Comparison of ENCODE assay signal across 13 mouse cellular contexts in the genomic region with DNA sequence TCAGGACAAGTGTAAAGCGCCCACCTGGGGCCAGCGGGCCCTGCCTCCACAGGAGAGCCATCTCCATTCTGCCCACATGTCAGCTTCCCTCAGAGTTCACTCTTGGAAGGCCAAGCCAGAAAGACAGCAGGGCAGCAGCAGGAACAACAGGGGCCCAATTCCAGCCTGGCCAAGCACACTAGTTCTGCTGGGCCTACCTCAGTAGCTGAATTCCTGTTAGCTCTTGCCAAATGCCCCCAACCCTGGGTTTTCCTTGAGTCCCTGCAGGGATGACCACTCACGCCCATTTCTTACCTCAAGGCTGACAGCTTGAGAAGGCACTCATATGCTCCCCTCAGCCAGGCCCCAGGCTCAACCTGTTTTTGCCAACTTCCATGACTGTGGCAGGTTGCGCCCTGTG. TPM values are rescaled to one million over a fixed set of nuclear protein-coding genes. Genes with fewer than 3 reads are reported as not detected.
DNase-seq lines count a peak whose midpoint lies in the region; ATAC-seq and TF ChIP-seq lines count a peak whose summit lies in the region.
"Had no signal": no experiment of that assay in that cellular context is flagged by ENCODE, and none has a peak within 500 bp of the region (broad histone marks: within the 10 kb centered on the region; RNA-seq: fewer than 3 reads in every experiment).

No protein-coding gene starts in this region.

- no peaks in the 10 kb centered on the region for H3K27me3 ChIP-seq in hindbrain, embryonic 16.5 days (replicated peaks; ENCODE audit: control insufficient read depth, insufficient read depth, low read length)
- H3K27me3 ChIP-seq in hindbrain, embryonic 12.5 days = peaks cover 14% of the 10 kb centered on the region; the same call in 1 of the 2 replicates
- no peaks in the 10 kb centered on the region for H3K27me3 ChIP-seq in lung, embryonic 16.5 days (ENCODE audit: control insufficient read depth, insufficient read depth, low read depth, low read length)
- no peaks in the 10 kb centered on the region for H3K27me3 ChIP-seq in stomach, embryonic 16.5 days (ENCODE audit: control insufficient read depth, insufficient read depth, low read length)
- H3K27me3 ChIP-seq: stomach, embryonic 15.5 days had no signal

- H3K27ac ChIP-seq in gastrocnemius, adult 2 months = peak overlapping the region; percentile 63
- no peak overlapping the region for H3K27ac ChIP-seq in hindbrain, embryonic 16.5 days (ENCODE audit: low read depth, low read length)
- no peak overlapping the region for H3K27ac ChIP-seq in hindbrain, embryonic 12.5 days
- 0 out of 2 replicates have a peak overlapping the region, but pooled peaks have one; percentile 15 for H3K27ac ChIP-seq in lung, embryonic 16.5 days (ENCODE audit: low read length)
- H3K27ac ChIP-seq in stomach, embryonic 16.5 days (ENCODE audit: low read length) = peak overlapping the region; percentile 64; the same call in 1 of the 2 replicates
- H3K27ac ChIP-seq: midbrain, embryonic 12.5 days had no signal

- H3K4me1 ChIP-seq in hindbrain, embryonic 16.5 days (ENCODE audit: control insufficient read depth, insufficient read depth, low read depth, low read length) = peaks cover 36% of the 10 kb centered on the region
- H3K4me1 ChIP-seq in hindbrain, embryonic 12.5 days = peaks cover 60% of the 10 kb centered on the region
- peaks cover 66% of the 10 kb centered on the region for H3K4me1 ChIP-seq in lung, embryonic 16.5 days (replicated peaks; ENCODE audit: control insufficient read depth, insufficient read depth, low read length)
- peaks cover 57% of the 10 kb centered on the region for H3K4me1 ChIP-seq in stomach, embryonic 16.5 days (ENCODE audit: control insufficient read depth, insufficient read depth, low read length)

- WGBS in hindbrain, embryonic 16.5 days = 74% methylated on average over 4 of the region's 4 CpGs
- WGBS in hindbrain, embryonic 12.5 days = 73% methylated on average over 4 of the region's 4 CpGs
- WGBS in lung, embryonic 16.5 days = 92% methylated on average over 4 of the region's 4 CpGs
- WGBS in stomach, embryonic 16.5 days = 91% methylated on average over 4 of the region's 4 CpGs

- H3K4me2 ChIP-seq in hindbrain, embryonic 16.5 days (ENCODE audit: low read length) = no peak overlapping the region
- H3K4me2 ChIP-seq in hindbrain, embryonic 12.5 days (replicated peaks) = no peak overlapping the region
- no peak overlapping the region for H3K4me2 ChIP-seq in lung, embryonic 16.5 days (ENCODE audit: low read depth, low read length)
- H3K4me2 ChIP-seq in stomach, embryonic 16.5 days (ENCODE audit: low read depth, low read length) = no peak overlapping the region
- H3K4me2 ChIP-seq: liver, embryonic 12.5 days; midbrain, embryonic 12.5 days; stomach, embryonic 15.5 days had no signal

- no peaks in the 10 kb centered on the region for H3K9me3 ChIP-seq in hindbrain, embryonic 16.5 days (ENCODE audit: control insufficient read depth, low read length)
- no peaks in the 10 kb centered on the region for H3K9me3 ChIP-seq in hindbrain, embryonic 12.5 days (replicated peaks)
- H3K9me3 ChIP-seq in lung, embryonic 16.5 days (ENCODE audit: control insufficient read depth, low read length) = no peaks in the 10 kb centered on the region
- no peaks in the 10 kb centered on the region for H3K9me3 ChIP-seq in stomach, embryonic 16.5 days (replicated peaks; ENCODE audit: control insufficient read depth, low read length)
- H3K9me3 ChIP-seq: liver, embryonic 12.5 days; midbrain, embryonic 12.5 days; stomach, embryonic 15.5 days had no signal

- TF ChIP-seq CTCF in gastrocnemius, adult 2 months (IDR thresholded peaks at IDR 0.05) = no peak

- H3K4me3 ChIP-seq in gastrocnemius, adult 2 months = no peak overlapping the region
- no peak overlapping the region for H3K4me3 ChIP-seq in hindbrain, embryonic 16.5 days (ENCODE audit: low read length)
- no peak overlapping the region for H3K4me3 ChIP-seq in hindbrain, embryonic 12.5 days
- H3K4me3 ChIP-seq in lung, embryonic 16.5 days (ENCODE audit: low read length) = no peak overlapping the region
- H3K4me3 ChIP-seq in stomach, embryonic 16.5 days (replicated peaks; ENCODE audit: low read length) = no peak overlapping the region
- H3K4me3 ChIP-seq: liver, embryonic 12.5 days; midbrain, embryonic 12.5 days; stomach, embryonic 15.5 days had no signal

- DNase-seq in gastrocnemius, adult 2 months = no peak
- no peak for DNase-seq in gastrocnemius, postnatal 4 days (ENCODE audit: low spot score in 2 of 2)
- DNase-seq in lung, postnatal 10 days = no peak
- DNase-seq in left cerebral cortex, adult 9 months (ENCODE audit: low spot score in 2 of 2) = no peak
- DNase-seq: thymus, postnatal 4 days had no signal

- ATAC-seq in hindbrain, embryonic 16.5 days = peak; percentile 12; the same call in 1 of the 2 replicates
- no peak for ATAC-seq in hindbrain, embryonic 12.5 days (ENCODE audit: low FRiP score)
- no peak for ATAC-seq in lung, embryonic 16.5 days (ENCODE audit: low read depth)
- no peak for ATAC-seq in stomach, embryonic 16.5 days (ENCODE audit: insufficient read depth, low FRiP score)
- ATAC-seq: CD4-positive, CD25-positive, alpha-beta regulatory T cell, adult 4 months; liver, embryonic 12.5 days had no signal

- no peaks in the 10 kb centered on the region for H3K36me3 ChIP-seq in hindbrain, embryonic 16.5 days (ENCODE audit: control insufficient read depth, insufficient read depth, low read length)
- H3K36me3 ChIP-seq in hindbrain, embryonic 12.5 days = no peaks in the 10 kb centered on the region
- no peaks in the 10 kb centered on the region for H3K36me3 ChIP-seq in lung, embryonic 16.5 days (ENCODE audit: control insufficient read depth, insufficient read depth, low read length)
- H3K36me3 ChIP-seq in stomach, embryonic 16.5 days (ENCODE audit: control insufficient read depth, insufficient read depth, low read length) = no peaks in the 10 kb centered on the region
- H3K36me3 ChIP-seq: midbrain, embryonic 12.5 days; stomach, embryonic 15.5 days had no signal

- intact Hi-C loops in gastrocnemius, adult 2 months (cut with DNase I) = no loop called here

- H3K9ac ChIP-seq in hindbrain, embryonic 16.5 days (ENCODE audit: low read depth, low read length) = no peak overlapping the region
- H3K9ac ChIP-seq in hindbrain, embryonic 12.5 days = no peak overlapping the region
- no peak overlapping the region for H3K9ac ChIP-seq in lung, embryonic 16.5 days (ENCODE audit: low read length)
- H3K9ac ChIP-seq in stomach, embryonic 16.5 days (ENCODE audit: low read length) = 0 out of 2 replicates have a peak overlapping the region, but pooled peaks have one; percentile 29
- H3K9ac ChIP-seq: liver, embryonic 12.5 days; midbrain, embryonic 12.5 days; stomach, embryonic 15.5 days had no signal

RNA-seq across cellular contexts. Expression of a gene that starts 22.9 kb away (rescaled TPM):
- 10 to 100 TPM in 1 of 2 experiments, 1 to 10 TPM in 1; 6.5 to 10.0 TPM for total RNA-seq in gastrocnemius, adult 2 months (2021)
- total RNA-seq in gastrocnemius, postnatal 4 days (2021) = 10 to 100 TPM; 16.8 to 23.5 TPM
- 2.6 and 3.8 TPM in 2 replicates for polyA plus RNA-seq in hindbrain, embryonic 16.5 days (2015; fragmentation: Nextera tagmentation; extraction: Ambion mirVana)
- 10.0 and 10.1 TPM in 2 replicates for polyA plus RNA-seq in hindbrain, embryonic 12.5 days (2016; fragmentation: Nextera tagmentation; extraction: Ambion mirVana)
- 12.4 and 16.1 TPM in 2 replicates for polyA plus RNA-seq in lung, embryonic 16.5 days (2015; fragmentation: Nextera tagmentation; extraction: Ambion mirVana)
- 2.1 and 2.7 TPM in 2 replicates for polyA plus RNA-seq in stomach, embryonic 16.5 days (2015; fragmentation: Nextera tagmentation; extraction: Ambion mirVana)

Comparison
In these comparisons a context has a peak if more than half of its experiments do, and no peak if none do; other contexts are left out.
1. H3K27ac ChIP-seq: peak in gastrocnemius, adult 2 months (single experiment), lung, embryonic 16.5 days (single experiment) and stomach, embryonic 16.5 days (single experiment); none in hindbrain, embryonic 16.5 days (single experiment) and hindbrain, embryonic 12.5 days (single experiment).